Mouse (Mus musculus) limb, embryonic 15.5 days (tissue): Measurements from ENCODE around the gene Zbtb17. TPM values are rescaled to one million over a fixed set of nuclear protein-coding genes. Genes with fewer than 3 reads are reported as not detected.

Experiments
- ATAC-seq: fragments of 200-750 bp; cut with Nextera tagmentation; 2 replicates; pipeline ENCODE4 v1.8.0; 2017; ENCODE audit warnings: low read depth, moderate TSS enrichment; ENCODE audit not compliant: insufficient number of reproducible peaks, low FRiP score, low TSS enrichment
- H3K27ac ChIP-seq: fragments of 300-500 bp; sonication (generic); 2 replicates; pipeline ENCODE4 v1.5.1; 2015; ENCODE audit warnings: moderate library complexity, mild to moderate bottlenecking, inconsistent platforms
- H3K27me3 ChIP-seq: fragments of 300-500 bp; sonication (generic); 2 replicates; pipeline ENCODE4 v1.6.1; 2015; ENCODE audit warnings: inconsistent platforms
- H3K36me3 ChIP-seq: fragments of 300-500 bp; sonication (generic); 2 replicates; pipeline ENCODE4 v1.6.1; 2015; ENCODE audit warnings: inconsistent platforms
- H3K4me1 ChIP-seq: fragments of 300-500 bp; sonication (generic); 2 replicates; pipeline ENCODE4 v1.6.1; 2015; ENCODE audit warnings: inconsistent platforms
- H3K4me2 ChIP-seq: fragments of 300-500 bp; sonication (generic); 2 replicates; pipeline ENCODE4 v1.6.1; 2015; ENCODE audit warnings: mild to moderate bottlenecking, inconsistent platforms
- H3K4me3 ChIP-seq: fragments of 300-500 bp; sonication (generic); 2 replicates; pipeline ENCODE4 v1.5.1; 2015; ENCODE audit warnings: mild to moderate bottlenecking, inconsistent platforms
- H3K9ac ChIP-seq: fragments of 300-500 bp; sonication (generic); 2 replicates; pipeline ENCODE4 v1.6.1; 2015; ENCODE audit warnings: inconsistent platforms
- H3K9me3 ChIP-seq: fragments of 300-500 bp; sonication (generic); 2 replicates; pipeline ENCODE4 v1.6.1; 2016; ENCODE audit warnings: inconsistent platforms
- WGBS: fragments of 180-500 bp; shearing (Covaris S2); methylation state at CpG from one replicate; pipeline ENCODE4 v1.1.7; 2015; 5-methylcytosine and 5-hydroxymethylcytosine counted together
- polyA plus RNA-seq: library from polyadenylated mRNA; unstranded; fragments of >200 nt; fragmentation: Nextera tagmentation; extraction: Ambion mirVana; gene quantifications from 2 replicates; pipeline ENCODE4 v1.2.1, GENCODE M21; 2015

The Zbtb17 gene
- 31.2 and 33.2 TPM in 2 replicates for polyA plus RNA-seq

DNA sequence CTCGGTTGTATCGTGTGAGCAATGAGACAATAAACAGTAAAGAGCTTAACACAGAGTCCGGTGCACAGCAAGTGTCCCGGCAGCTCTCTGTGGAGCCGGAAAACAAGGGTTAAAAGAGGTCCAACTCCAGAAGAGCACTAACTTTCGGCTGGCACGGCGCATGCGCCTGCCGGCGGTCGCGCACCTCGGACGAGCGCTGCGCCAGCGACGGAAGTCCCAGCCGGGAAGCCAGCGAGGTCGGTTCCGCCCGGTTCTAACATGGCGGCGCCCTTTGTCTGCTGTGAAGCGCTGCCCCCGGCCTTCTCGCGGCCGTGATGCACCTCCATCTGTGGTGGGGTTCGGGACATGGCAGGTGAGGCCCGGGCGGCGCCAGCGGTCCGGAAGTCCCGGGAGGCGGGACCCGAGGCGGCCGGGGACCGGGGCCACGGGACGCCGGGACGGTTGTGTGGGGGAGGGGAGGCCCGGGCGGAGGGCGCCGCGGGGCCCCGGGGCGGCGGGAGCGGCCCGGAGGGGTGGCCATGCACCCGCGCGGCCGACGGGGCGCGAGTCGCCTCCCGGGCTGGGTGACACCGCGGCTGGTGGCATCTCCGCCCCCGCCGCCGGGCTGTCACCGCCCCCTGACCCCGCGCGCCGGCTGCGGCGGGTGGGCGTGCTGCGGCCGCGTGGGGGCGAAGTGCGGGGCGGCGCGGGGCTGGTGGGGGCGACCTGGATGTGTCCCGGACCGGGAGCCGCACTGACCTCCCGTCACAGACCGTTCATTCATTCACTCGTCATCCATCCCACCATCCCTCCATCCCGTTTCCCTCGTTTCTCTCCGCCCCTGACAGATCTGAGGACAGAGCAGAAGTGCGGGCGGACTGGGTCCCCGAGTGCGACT, at the start of gene Zbtb17:
Gene Zbtb17, plus strand, starts transcription at position 204 of the 877 bp plus-strand sequence.
- H3K4me1 ChIP-seq = peaks cover 22% of the 10 kb centered on the region
- under 1% methylated on average over 96 of the region's 102 CpGs for WGBS
- peak within 1 kb of the TSS; percentile 86 for H3K4me2 ChIP-seq
- peak within 1 kb of the TSS; percentile 99 for H3K4me3 ChIP-seq
- peak; percentile 86 for ATAC-seq
- H3K9ac ChIP-seq = peak within 1 kb of the TSS; percentile 91
- H3K9me3 ChIP-seq = no peaks in the 10 kb centered on the region
- H3K36me3 ChIP-seq = peaks cover 29% of the 10 kb centered on the region
- H3K27me3 ChIP-seq = no peaks in the 10 kb centered on the region
- H3K27ac ChIP-seq = peak within 1 kb of the TSS; percentile 70

DNA sequence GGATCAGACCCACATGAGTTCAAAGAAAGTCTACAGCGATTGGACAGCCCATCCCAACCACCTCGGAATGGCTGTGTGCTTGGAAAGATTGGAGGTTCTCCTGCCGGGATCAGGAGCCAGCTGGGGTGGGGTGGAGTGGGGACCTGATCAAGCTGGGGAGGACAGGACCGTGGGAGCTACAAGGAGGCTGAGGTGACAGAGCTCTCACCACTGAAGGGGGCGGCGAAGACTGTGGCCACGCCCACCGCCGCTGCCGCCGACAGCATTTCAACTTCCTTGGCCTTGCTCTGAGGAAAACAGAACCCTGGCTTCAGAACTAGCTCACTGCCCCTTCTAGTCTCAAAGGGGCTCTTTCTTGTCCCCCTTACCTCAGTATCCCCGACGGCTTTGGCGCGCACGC, 49.7 kb upstream of the Zbtb17 start:
- peaks cover 13% of the 10 kb centered on the region; the same call in 1 of the 2 replicates for H3K4me1 ChIP-seq
- H3K27ac ChIP-seq = no peak overlapping the region
- H3K9me3 ChIP-seq = no peaks in the 10 kb centered on the region
- H3K9ac ChIP-seq = no peak overlapping the region
- ATAC-seq = no peak
- peak overlapping the region; percentile 22; the same call in 1 of the 2 replicates for H3K4me2 ChIP-seq
- no peaks in the 10 kb centered on the region; the same call in 1 of the 2 replicates for H3K27me3 ChIP-seq
- no peaks in the 10 kb centered on the region for H3K36me3 ChIP-seq
- no peak overlapping the region for H3K4me3 ChIP-seq
- WGBS = 15% methylated on average over 16 of the region's 16 CpGs

DNA sequence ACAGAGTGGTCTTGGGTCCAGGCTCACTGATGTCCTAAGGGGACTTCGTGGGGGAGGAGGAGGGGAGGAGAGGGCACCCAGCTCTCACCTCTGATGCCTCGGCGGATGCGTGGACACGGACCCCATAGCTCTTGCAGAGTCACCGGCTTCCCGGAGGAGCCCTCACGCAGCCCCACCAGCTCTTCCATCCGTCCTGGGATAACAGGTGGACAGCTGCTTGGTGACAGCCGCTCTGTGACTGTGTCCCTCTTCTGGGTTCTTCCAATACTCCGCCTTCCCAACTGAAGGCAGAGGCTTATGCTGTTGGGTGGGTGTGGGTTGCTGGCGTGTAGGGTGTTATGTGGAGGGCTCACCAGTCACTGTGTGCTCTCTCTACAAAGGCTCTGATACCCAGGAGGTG, 46.6 kb upstream of the Zbtb17 start:
- Histone ChIP-seq H3K4me2 (no peak overlapping the region), H3K27ac (no peak overlapping the region), H3K36me3 (no peaks in the 10 kb centered on the region), H3K27me3 (no peaks in the 10 kb centered on the region), H3K9me3 (no peaks in the 10 kb centered on the region), H3K9ac (no peak overlapping the region), H3K4me3 (no peak overlapping the region), H3K4me1 (peaks cover 16% of the 10 kb centered on the region; the same call in 1 of the 2 replicates)
- WGBS = 79% methylated on average over 12 of the region's 12 CpGs
- ATAC-seq = no peak

DNA sequence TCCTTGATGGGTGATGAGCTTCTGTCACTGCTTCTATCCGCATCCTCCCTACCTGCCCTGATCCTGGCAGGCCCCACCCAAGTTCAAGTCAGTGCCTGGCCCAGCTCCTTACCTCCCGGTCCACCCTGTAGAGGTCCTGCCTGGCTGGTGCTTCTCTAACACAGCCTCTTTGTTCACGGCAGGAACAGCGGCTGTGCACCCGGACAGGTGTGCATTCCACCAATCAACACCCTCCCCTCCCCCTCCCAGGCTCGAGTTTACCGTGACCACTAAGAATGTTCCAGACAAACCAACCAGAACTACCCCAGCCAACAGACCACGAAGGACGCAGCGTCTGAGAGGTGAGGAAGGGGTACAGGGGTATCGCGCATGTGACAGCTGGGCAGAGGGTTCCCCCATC, 45.9 kb upstream of the Zbtb17 start, which contains the start of gene Clcnka:
Gene Clcnka, minus strand, starts transcription at position 180 of the 400 bp plus-strand sequence.
- no peak within 1 kb of the TSS for H3K9ac ChIP-seq
- no peaks in the 10 kb centered on the region for H3K36me3 ChIP-seq
- no peaks in the 10 kb centered on the region for H3K9me3 ChIP-seq
- H3K4me2 ChIP-seq = no peak within 1 kb of the TSS
- no peak for ATAC-seq
- H3K27ac ChIP-seq = 0 out of 2 replicates have a peak within 1 kb of the TSS, but pooled peaks have one; percentile 7
- no peak within 1 kb of the TSS for H3K4me3 ChIP-seq
- peaks cover 16% of the 10 kb centered on the region; the same call in 1 of the 2 replicates for H3K4me1 ChIP-seq
- no peaks in the 10 kb centered on the region for H3K27me3 ChIP-seq
- 45% methylated on average over 12 of the region's 12 CpGs for WGBS

DNA sequence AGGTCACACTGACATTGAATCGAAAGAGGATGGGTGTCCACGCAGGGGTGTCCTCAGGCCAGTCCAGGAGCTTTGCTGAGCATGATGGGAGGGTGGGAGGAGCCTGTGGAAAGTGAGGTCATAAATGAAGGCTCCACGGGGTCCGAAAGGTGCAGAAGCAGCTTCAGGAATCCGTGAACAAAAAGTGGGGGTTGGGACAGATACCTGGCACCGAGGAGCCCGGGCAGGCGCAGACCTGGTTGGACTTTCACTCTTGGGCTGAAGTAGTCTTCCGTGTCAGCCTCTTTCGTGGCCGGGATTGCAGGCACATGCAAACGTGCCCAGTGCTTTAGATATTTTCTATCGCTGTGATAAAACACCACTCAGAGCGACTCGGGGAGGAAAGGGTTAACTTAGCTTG, 44.3 kb upstream of the Zbtb17 start:
- H3K9ac ChIP-seq = no peak overlapping the region
- no peak overlapping the region for H3K27ac ChIP-seq
- no peak for ATAC-seq
- H3K4me1 ChIP-seq = peaks cover 19% of the 10 kb centered on the region; the same call in 1 of the 2 replicates
- no peaks in the 10 kb centered on the region for H3K9me3 ChIP-seq
- WGBS = 79% methylated on average over 15 of the region's 15 CpGs
- H3K36me3 ChIP-seq = no peaks in the 10 kb centered on the region
- no peaks in the 10 kb centered on the region for H3K27me3 ChIP-seq
- no peak overlapping the region for H3K4me2 ChIP-seq
- H3K4me3 ChIP-seq = no peak overlapping the region

DNA sequence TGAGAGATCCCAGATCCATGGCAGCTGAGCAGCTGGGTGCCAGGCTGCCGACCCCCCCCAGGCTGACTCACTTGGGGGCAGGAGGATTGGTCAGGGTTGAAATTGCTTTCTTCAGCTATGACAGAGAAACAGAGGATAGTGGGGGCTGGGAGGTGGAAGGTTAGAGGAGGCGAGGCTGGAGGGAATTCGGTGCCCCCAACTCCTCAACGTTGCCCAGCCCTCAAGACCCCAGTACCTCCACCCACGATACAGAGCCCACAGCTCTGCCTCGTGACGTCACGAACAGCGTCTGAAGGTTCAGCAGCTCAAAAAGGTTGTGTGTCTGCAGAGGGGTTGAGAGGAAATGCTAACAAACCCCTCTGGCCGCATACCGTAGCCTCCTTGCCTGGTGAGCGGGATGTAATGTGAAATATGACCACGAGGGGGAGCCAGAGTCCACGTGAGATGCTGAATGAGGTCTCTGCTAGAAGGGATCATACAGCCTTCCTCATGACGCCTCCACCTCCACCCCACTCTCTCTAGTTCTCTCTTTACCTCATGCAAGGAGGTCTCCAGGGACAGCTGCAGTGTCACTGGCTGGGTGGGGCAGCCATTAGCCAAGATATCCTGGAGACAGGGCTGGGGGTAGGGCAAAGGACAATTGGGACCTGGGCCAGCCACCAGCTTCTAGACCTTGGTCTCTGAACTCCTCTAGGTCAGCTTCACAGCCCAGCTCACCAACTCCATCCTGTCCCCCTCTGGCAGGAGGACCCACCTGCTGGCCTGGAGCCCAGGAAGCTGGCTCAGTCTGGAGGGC, 39.7 kb upstream of the Zbtb17 start:
- Histone ChIP-seq H3K9me3 (no peaks in the 10 kb centered on the region), H3K27me3 (no peaks in the 10 kb centered on the region), H3K4me2 (peak overlapping the region; percentile 35), H3K4me1 (peaks cover 13% of the 10 kb centered on the region; the same call in 1 of the 2 replicates), H3K36me3 (no peaks in the 10 kb centered on the region), H3K27ac (no peak overlapping the region), H3K9ac (no peak overlapping the region), H3K4me3 (0 out of 2 replicates have a peak overlapping the region, but pooled peaks have one; percentile 7)
- peak; percentile 71 for ATAC-seq
- WGBS = 13% methylated on average over 15 of the region's 15 CpGs

DNA sequence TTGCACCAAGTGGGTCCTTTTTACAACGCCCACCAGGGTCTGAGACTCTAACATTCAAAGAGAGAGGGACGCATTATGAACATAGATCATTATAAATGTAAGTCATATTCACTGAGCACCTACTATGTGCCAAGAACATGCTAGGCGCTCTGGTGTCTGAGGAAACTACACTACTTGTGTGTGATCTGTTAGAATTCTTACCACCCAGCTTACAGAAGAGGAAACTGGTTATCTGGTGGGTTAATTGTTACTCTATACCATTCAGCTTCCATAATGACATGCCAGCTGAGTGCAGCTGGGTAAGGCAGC, 39.2 kb upstream of the Zbtb17 start:
- Histone ChIP-seq H3K4me3 (no peak overlapping the region), H3K9ac (no peak overlapping the region), H3K9me3 (no peaks in the 10 kb centered on the region), H3K4me1 (peaks cover 11% of the 10 kb centered on the region; the same call in 1 of the 2 replicates), H3K4me2 (no peak overlapping the region), H3K27me3 (no peaks in the 10 kb centered on the region), H3K27ac (no peak overlapping the region), H3K36me3 (no peaks in the 10 kb centered on the region)
- 83% methylated on average over 3 of the region's 3 CpGs for WGBS
- ATAC-seq = no peak

DNA sequence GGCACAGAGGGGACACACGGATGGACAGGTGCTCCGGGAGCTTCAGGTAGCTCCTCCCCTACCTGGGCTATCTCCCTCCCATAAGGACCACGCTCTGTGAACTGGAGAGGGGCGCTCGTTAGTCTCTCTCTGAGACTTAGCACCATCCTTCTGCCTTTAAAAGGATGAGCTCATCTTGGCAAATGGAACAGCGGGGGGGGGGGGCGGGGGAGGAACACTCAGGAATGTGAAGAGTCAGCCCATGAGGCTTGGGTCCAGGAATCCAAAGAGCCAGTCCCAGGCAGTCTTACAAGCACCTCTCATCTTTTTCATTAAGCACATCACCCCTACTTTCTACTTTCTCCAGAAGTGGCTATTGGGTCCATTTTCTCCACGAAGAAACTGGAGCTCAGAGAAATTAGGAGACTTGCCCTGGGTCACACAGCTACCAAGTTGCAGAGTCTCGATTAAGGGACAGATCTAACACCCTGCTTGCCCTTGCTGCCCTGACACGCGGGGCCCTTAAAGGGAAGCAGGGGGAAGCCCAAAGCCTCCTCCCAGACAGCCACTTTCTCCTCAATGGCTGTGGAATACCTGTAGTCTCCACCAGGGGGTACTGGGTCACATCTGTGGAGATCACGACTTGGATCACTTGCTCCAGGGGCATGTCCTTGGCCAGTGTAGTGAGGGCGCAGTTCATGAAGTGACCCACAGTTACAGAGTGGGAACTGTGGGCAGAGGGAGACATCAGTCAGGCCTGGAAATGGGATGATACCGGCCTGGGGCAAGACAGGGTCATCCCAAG, 37.7 kb upstream of the Zbtb17 start:
- Histone ChIP-seq H3K36me3 (no peaks in the 10 kb centered on the region), H3K27me3 (no peaks in the 10 kb centered on the region), H3K9me3 (no peaks in the 10 kb centered on the region), H3K4me1 (peaks cover 16% of the 10 kb centered on the region), H3K9ac (no peak overlapping the region), H3K4me2 (no peak overlapping the region), H3K27ac (no peak overlapping the region), H3K4me3 (no peak overlapping the region)
- no peak for ATAC-seq
- WGBS = 42% methylated on average over 14 of the region's 14 CpGs

DNA sequence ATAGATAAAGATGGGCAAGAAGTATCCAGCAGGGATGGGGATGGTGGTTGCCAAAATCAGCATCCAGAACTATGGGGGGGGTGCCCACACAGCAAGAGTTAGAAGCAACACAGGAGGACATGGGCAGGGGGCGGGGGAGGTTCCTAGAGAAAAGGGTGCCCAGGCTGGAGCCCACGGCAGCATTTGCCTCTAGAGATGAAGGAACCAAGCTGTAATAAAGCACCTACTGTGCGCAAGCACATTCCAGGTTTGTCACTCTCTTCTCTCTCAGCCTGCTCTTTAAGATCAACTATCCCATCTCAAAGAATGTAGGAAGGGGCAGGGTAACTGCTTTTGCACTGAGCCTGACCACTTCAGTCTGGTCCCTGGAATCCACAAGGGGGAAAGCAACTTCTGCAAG, 35.9 kb upstream of the Zbtb17 start:
- H3K27ac ChIP-seq = no peak overlapping the region
- no peaks in the 10 kb centered on the region for H3K36me3 ChIP-seq
- H3K9me3 ChIP-seq = no peaks in the 10 kb centered on the region
- no peak overlapping the region for H3K9ac ChIP-seq
- ATAC-seq = no peak
- peaks cover 16% of the 10 kb centered on the region for H3K4me1 ChIP-seq
- no peak overlapping the region for H3K4me3 ChIP-seq
- 87% methylated on average over 3 of the region's 3 CpGs for WGBS
- H3K4me2 ChIP-seq = no peak overlapping the region
- H3K27me3 ChIP-seq = no peaks in the 10 kb centered on the region

DNA sequence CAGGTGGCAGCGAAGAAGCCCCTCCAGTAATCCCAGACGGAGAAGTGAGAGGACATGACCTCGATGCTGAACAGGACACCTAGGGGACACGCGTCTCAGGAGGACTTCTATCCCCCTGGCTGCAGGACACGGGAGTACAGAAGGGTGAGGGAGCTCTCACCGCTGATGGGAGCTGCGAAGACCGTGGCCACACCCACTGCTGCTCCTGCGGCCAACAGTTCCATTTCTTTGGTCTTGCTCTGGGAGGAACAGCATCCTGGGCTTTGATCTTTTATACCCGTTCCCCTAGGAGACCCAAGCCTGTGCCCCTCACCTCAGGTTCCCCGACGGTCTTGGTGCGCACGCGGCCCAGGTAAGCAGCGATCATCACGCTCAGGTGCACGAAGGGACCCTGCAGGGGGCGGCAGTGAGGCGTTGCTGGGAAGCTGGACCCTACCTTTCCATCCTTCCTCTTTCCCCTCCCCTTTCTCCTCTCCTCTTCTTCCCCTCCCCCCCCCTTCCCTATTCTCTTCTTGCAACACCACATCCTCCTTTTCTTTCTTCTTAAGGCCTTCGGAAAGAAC, 32.9 kb upstream of the Zbtb17 start:
- H3K27ac ChIP-seq = no peak overlapping the region
- no peaks in the 10 kb centered on the region for H3K36me3 ChIP-seq
- peaks cover 9% of the 10 kb centered on the region for H3K4me1 ChIP-seq
- ATAC-seq = no peak
- no peak overlapping the region for H3K9ac ChIP-seq
- H3K4me2 ChIP-seq = 0 out of 2 replicates have a peak overlapping the region, but pooled peaks have one; percentile 7
- H3K9me3 ChIP-seq = no peaks in the 10 kb centered on the region
- no peaks in the 10 kb centered on the region for H3K27me3 ChIP-seq
- WGBS = 20% methylated on average over 22 of the region's 22 CpGs
- no peak overlapping the region; the same call in 1 of the 2 replicates for H3K4me3 ChIP-seq

DNA sequence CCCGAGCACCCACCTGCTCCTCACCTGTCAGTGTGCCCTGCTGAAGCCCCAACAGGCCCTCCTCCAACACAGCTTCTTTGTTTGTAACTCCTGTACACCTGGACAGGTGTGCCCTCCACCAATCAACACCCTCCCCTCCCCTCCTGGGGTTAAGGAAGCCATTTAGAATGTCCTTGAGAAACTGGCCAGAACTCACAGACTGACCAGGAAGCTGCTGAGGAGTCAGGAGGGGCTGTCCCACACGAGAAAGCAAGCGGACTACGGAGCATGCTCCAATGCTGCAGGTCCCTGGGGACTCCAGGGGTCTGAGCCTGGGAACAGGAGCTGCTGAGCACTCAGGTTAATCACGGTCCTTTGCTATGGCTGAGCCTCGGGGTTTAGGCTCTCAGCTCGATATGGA, 28.5 kb upstream of the Zbtb17 start, which contains the start of gene Clcnkb:
Gene Clcnkb, minus strand, starts transcription at position 91 of the 400 bp plus-strand sequence.
- ATAC-seq = no peak

More for the DNA sequence above, 28.5 kb upstream of the Zbtb17 start, which contains the start of gene Clcnkb:
- Histone ChIP-seq H3K9ac (no peak within 1 kb of the TSS), H3K4me2 (no peak within 1 kb of the TSS), H3K9me3 (no peaks in the 10 kb centered on the region), H3K4me1 (peaks cover 19% of the 10 kb centered on the region), H3K27ac (no peak within 1 kb of the TSS), H3K4me3 (no peak within 1 kb of the TSS), H3K36me3 (no peaks in the 10 kb centered on the region), H3K27me3 (no peaks in the 10 kb centered on the region)
- 62% methylated on average over 7 of the region's 7 CpGs for WGBS
